Comparison of ENCODE assay signal across 8 mouse cellular contexts in genomic region chr11:96982859-96983258, GRCm38 (mm10). TPM values are rescaled to one million over a fixed set of nuclear protein-coding genes. Genes with fewer than 3 reads are reported as not detected.
DNase-seq lines count a peak whose midpoint lies in the region; ATAC-seq and TF ChIP-seq lines count a peak whose summit lies in the region.

Gene Sp2 (minus strand): TSS chr11:96982959.

- H3K4me1 ChIP-seq in stomach, embryonic 14.5 days (ENCODE audit: control insufficient read depth, insufficient read depth, low read length) = peaks cover 13% of the 10 kb centered on the region; the same call in 1 of the 2 replicates
- 0 out of 2 replicates have a peak, but pooled peaks cover 2% of the 10 kb centered on the region for H3K4me1 ChIP-seq in stomach, postnatal 0 days (replicated peaks; ENCODE audit: control insufficient read depth, insufficient read depth)
- peaks cover 8% of the 10 kb centered on the region; the same call in 1 of the 2 replicates for H3K4me1 ChIP-seq in midbrain, embryonic 11.5 days (ENCODE audit: control insufficient read depth, insufficient read depth, low read length)

- no peak for TF ChIP-seq CTCF in gastrocnemius, adult 2 months (IDR thresholded peaks at IDR 0.05)
- TF ChIP-seq CTCF in stomach, postnatal 0 days (IDR thresholded peaks at IDR 0.05; ENCODE audit: low read depth) = no peak

- WGBS in stomach, embryonic 14.5 days = 78% methylated on average over 7 of the region's 7 CpGs
- 79% methylated on average over 7 of the region's 7 CpGs for WGBS in stomach, postnatal 0 days
- WGBS in midbrain, embryonic 11.5 days = 75% methylated on average over 7 of the region's 7 CpGs

- intact Hi-C loops in gastrocnemius, adult 2 months (cut with DNase I) = loop anchor here (1.0 kb wide), 1 partner anchor 43 kb away; no protein-coding TSS in a partner anchor

- H3K4me3 ChIP-seq in gastrocnemius, adult 2 months = no peak within 1 kb of the TSS
- no peak within 1 kb of the TSS for H3K4me3 ChIP-seq in stomach, embryonic 14.5 days (ENCODE audit: low read depth, low read length)
- no peak within 1 kb of the TSS for H3K4me3 ChIP-seq in stomach, postnatal 0 days (ENCODE audit: low read depth, low read length)
- no peak within 1 kb of the TSS for H3K4me3 ChIP-seq in midbrain, embryonic 11.5 days (ENCODE audit: low read depth, low read length)

- no peak for DNase-seq in gastrocnemius, adult 2 months
- no peak for DNase-seq in gastrocnemius, adult 8-10 months (ENCODE audit: low spot score in 2 of 2)
- DNase-seq in stomach, postnatal 0 days (ENCODE audit: low spot score) = no peak
- no peak for DNase-seq in heart, postnatal 4 days
- no peak for DNase-seq in midbrain, embryonic 11.5 days (ENCODE audit: low spot score, missing footprints)
- DNase-seq in right cerebral cortex, postnatal 14 days = no peak
- no peak for DNase-seq in ovary, adult 18-20 months (ENCODE audit: low spot score)

- no peak for ATAC-seq in stomach, embryonic 14.5 days (ENCODE audit: insufficient number of reproducible peaks, insufficient read depth, low FRiP score, low read depth)
- ATAC-seq in stomach, postnatal 0 days (ENCODE audit: low FRiP score, low TSS enrichment) = no peak
- ATAC-seq in midbrain, embryonic 11.5 days (ENCODE audit: low FRiP score) = no peak

- TF ChIP-seq EP300 in stomach, postnatal 0 days (optimal IDR thresholded peaks at IDR 0.05) = no peak

- H3K36me3 ChIP-seq in stomach, embryonic 14.5 days (ENCODE audit: control insufficient read depth, insufficient read depth, low read length) = no peaks in the 10 kb centered on the region
- no peaks in the 10 kb centered on the region for H3K36me3 ChIP-seq in stomach, postnatal 0 days (ENCODE audit: control insufficient read depth, insufficient read depth, low read length)
- no peaks in the 10 kb centered on the region for H3K36me3 ChIP-seq in midbrain, embryonic 11.5 days (ENCODE audit: control insufficient read depth, insufficient read depth, low read length)

- H3K27ac ChIP-seq in gastrocnemius, adult 2 months = no peak within 1 kb of the TSS
- no peak within 1 kb of the TSS for H3K27ac ChIP-seq in stomach, embryonic 14.5 days (ENCODE audit: low read length)
- H3K27ac ChIP-seq in stomach, postnatal 0 days (replicated peaks) = no peak within 1 kb of the TSS
- H3K27ac ChIP-seq in midbrain, embryonic 11.5 days (ENCODE audit: low read depth, low read length) = no peak within 1 kb of the TSS

- no peak within 1 kb of the TSS for H3K4me2 ChIP-seq in stomach, embryonic 14.5 days (replicated peaks; ENCODE audit: low read depth, low read length)
- H3K4me2 ChIP-seq in stomach, postnatal 0 days (replicated peaks; ENCODE audit: low read depth) = no peak within 1 kb of the TSS
- no peak within 1 kb of the TSS for H3K4me2 ChIP-seq in midbrain, embryonic 11.5 days

- no peak within 1 kb of the TSS for H3K9ac ChIP-seq in stomach, embryonic 14.5 days (replicated peaks; ENCODE audit: low read depth, low read length)
- H3K9ac ChIP-seq in stomach, postnatal 0 days (ENCODE audit: low read length) = no peak within 1 kb of the TSS
- 0 out of 2 replicates have a peak within 1 kb of the TSS, but pooled peaks have one; percentile 12 for H3K9ac ChIP-seq in midbrain, embryonic 11.5 days (ENCODE audit: low read length)

- H3K27me3 ChIP-seq in stomach, embryonic 14.5 days (ENCODE audit: control insufficient read depth, insufficient read depth, low read length) = no peaks in the 10 kb centered on the region
- no peaks in the 10 kb centered on the region for H3K27me3 ChIP-seq in stomach, postnatal 0 days (ENCODE audit: control insufficient read depth, insufficient read depth, low read length)
- peaks cover 11% of the 10 kb centered on the region; the same call in 1 of the 2 replicates for H3K27me3 ChIP-seq in midbrain, embryonic 11.5 days (ENCODE audit: control insufficient read depth, insufficient read depth, low read length)

- H3K9me3 ChIP-seq in stomach, embryonic 14.5 days (ENCODE audit: control insufficient read depth, low read depth, low read length) = no peaks in the 10 kb centered on the region
- H3K9me3 ChIP-seq in stomach, postnatal 0 days (ENCODE audit: control insufficient read depth, low read length) = no peaks in the 10 kb centered on the region
- no peaks in the 10 kb centered on the region for H3K9me3 ChIP-seq in midbrain, embryonic 11.5 days (ENCODE audit: control insufficient read depth, low read length)

RNA-seq across cellular contexts. Expression of gene Sp2, which starts in this region (rescaled TPM):
- total RNA-seq in gastrocnemius, adult 2 months (2021) = 10 to 100 TPM; 10.4 to 11.0 TPM
- 10 to 100 TPM in 2 of 4 experiments, 1 to 10 TPM in 2; 8.6 to 12.5 (median 10.4) TPM for total RNA-seq in gastrocnemius, adult 8-10 months (2022)
- polyA plus RNA-seq in stomach, embryonic 14.5 days (2014; fragmentation: Nextera tagmentation; extraction: Ambion mirVana) = 15.7 and 19.1 TPM in 2 replicates
- 5.8 and 7.1 TPM in 2 replicates for polyA plus RNA-seq in stomach, postnatal 0 days (2015; fragmentation: Nextera tagmentation; extraction: Ambion mirVana)
- total RNA-seq in heart, postnatal 4 days (2021) = 10 to 100 TPM; 18.8 to 19.3 TPM
- 22.2 and 26.3 TPM in 2 replicates for polyA plus RNA-seq in midbrain, embryonic 11.5 days (2014; fragmentation: Nextera tagmentation; extraction: Ambion mirVana)
